Mouse (Mus musculus): ENCODE measurements at regions not wholly inside any gene's neighbourhood (a gene's known extent, or its start where the extent isn't known, plus 50 kb on each side); places are given as distances from the start of the nearest gene placed in this dataset.

DNA sequence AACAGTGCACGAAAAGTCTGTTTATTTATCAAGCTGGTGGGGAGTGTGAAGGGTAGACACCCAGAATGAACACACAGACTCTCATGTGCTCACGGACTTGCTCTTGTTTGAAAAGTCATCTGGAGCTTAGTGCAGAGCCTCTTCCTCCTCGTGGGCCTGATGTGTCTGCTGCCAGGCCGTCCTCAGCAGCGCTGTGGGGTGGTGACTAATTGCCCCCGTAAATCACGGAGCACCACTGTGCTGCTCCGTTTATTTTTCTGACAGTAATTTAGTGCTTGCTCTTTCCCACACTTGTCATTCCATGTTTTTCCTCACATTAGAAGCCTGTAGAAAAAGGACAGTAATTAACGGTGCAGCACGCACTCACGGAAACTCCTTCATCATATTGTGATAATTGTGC lies 51.2 kb upstream of the Gm17304 start:
- Histone ChIP-seq H3K27me3 (replicated peaks) (peaks cover 54% of the 10 kb centered on the region), H3K4me2 (no peak overlapping the region), H3K4me3 (replicated peaks) (no peak overlapping the region), H3K4me1 (peaks cover 5% of the 10 kb centered on the region), H3K9me3 (no peaks in the 10 kb centered on the region), H3K9ac (no peak overlapping the region), H3K27ac (no peak overlapping the region), H3K36me3 (no peaks in the 10 kb centered on the region)
- ATAC-seq (ENCODE audit: insufficient read depth, low FRiP score, low read depth), result no peak
- WGBS, result 20% methylated on average over 11 of the region's 11 CpGs

DNA sequence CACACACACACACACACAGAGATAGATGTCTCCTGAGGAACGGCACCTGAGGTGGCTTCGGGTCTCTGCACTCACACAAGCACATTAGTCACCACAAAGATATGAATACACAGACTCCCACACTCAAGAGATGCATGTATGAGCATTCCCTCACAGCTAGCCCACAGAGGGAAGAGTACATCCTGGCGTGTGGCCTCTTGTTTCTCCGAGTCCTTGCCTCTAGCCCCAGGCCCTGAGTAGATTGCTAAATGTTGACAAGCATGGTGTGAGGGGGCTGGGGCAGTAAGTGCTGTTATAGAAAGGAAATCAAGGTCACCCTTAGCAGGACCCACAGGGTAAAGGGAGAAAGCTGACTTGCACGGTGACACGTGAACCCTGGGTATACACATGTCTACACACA lies 69.6 kb upstream of the Gm17304 start:
- Histone ChIP-seq H3K27ac (no peak overlapping the region), H3K4me1 (no peaks in the 10 kb centered on the region), H3K4me3 (replicated peaks) (no peak overlapping the region), H3K4me2 (no peak overlapping the region), H3K9ac (no peak overlapping the region), H3K9me3 (no peaks in the 10 kb centered on the region), H3K36me3 (no peaks in the 10 kb centered on the region), H3K27me3 (replicated peaks) (no peaks in the 10 kb centered on the region)
- ATAC-seq (ENCODE audit: insufficient read depth, low FRiP score, low read depth), result no peak
- WGBS, result 71% methylated on average over 6 of the region's 6 CpGs

DNA sequence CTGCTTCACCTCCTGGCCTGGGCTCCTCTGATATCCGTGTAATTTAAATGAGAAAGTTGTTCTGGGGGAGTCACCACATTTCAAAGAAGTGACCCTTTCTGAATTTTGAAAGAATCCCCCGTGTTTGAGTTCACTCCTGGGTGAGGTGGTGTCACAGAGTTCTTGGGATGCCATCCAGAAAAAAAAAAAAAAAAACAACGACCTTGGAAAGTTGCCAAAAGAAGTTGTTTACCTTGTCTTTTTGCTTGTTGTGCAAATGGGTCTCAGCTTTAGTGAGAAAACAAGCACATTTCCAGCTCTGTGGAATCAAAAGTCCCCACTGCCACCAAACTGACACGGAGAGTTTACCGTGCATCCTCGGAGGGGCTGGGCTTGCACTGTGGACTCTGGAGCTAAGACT lies 71.7 kb upstream of the Gm17304 start:
- 25% methylated on average over 6 of the region's 6 CpGs for WGBS
- Histone ChIP-seq H3K4me1 (no peaks in the 10 kb centered on the region), H3K4me2 (no peak overlapping the region), H3K36me3 (no peaks in the 10 kb centered on the region), H3K27me3 (replicated peaks) (no peaks in the 10 kb centered on the region), H3K9ac (no peak overlapping the region), H3K27ac (no peak overlapping the region), H3K4me3 (replicated peaks) (no peak overlapping the region), H3K9me3 (no peaks in the 10 kb centered on the region)
- ATAC-seq (ENCODE audit: insufficient read depth, low FRiP score, low read depth), result no peak

DNA sequence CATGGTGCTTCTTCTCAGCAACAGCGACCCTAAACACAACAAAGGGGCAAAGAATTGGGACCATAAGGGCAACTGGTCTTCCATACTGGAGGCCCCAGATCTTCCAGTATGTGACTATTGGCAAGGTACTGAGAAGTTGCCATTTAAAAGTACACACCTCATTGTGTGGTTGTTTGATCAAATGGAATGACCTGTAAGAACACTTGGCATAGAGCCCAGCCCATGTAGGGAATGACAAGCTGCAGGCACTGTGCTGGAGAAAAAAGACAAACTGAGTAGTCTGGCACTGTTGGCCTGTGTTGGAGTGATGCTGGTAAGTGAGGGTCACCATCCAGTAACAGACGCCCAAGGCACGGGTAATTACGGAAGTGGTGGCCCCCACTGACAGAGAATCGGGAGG lies 72.8 kb upstream of the Gm17304 start:
- Histone ChIP-seq H3K4me1 (no peaks in the 10 kb centered on the region), H3K9me3 (no peaks in the 10 kb centered on the region), H3K9ac (no peak overlapping the region), H3K4me2 (no peak overlapping the region), H3K27ac (no peak overlapping the region), H3K4me3 (replicated peaks) (no peak overlapping the region), H3K27me3 (replicated peaks) (no peaks in the 10 kb centered on the region), H3K36me3 (no peaks in the 10 kb centered on the region)
- no peak for ATAC-seq (ENCODE audit: insufficient read depth, low FRiP score, low read depth)
- 63% methylated on average over 5 of the region's 5 CpGs for WGBS

- no peak overlapping the region for H3K27ac ChIP-seq
- no peaks in the 10 kb centered on the region for H3K9me3 ChIP-seq
- no peaks in the 10 kb centered on the region for H3K36me3 ChIP-seq
- H3K4me1 ChIP-seq, result no peaks in the 10 kb centered on the region
- no peak for ATAC-seq (ENCODE audit: insufficient read depth, low FRiP score, low read depth)
- 86% methylated on average over 8 of the region's 8 CpGs for WGBS
- H3K27me3 ChIP-seq (replicated peaks), result no peaks in the 10 kb centered on the region
- no peak overlapping the region for H3K4me3 ChIP-seq (replicated peaks)
- no peak overlapping the region for H3K9ac ChIP-seq
- H3K4me2 ChIP-seq, result no peak overlapping the region
Observed at GRCm38 (mm10) chr5:106528811-106529210, 70.8 kb upstream of the Barhl2 start.

- Histone ChIP-seq H3K9me3 (no peaks in the 10 kb centered on the region), H3K27me3 (replicated peaks) (no peaks in the 10 kb centered on the region), H3K4me3 (replicated peaks) (no peak overlapping the region), H3K4me1 (no peaks in the 10 kb centered on the region), H3K27ac (no peak overlapping the region), H3K36me3 (no peaks in the 10 kb centered on the region), H3K4me2 (no peak overlapping the region), H3K9ac (no peak overlapping the region)
- no peak for ATAC-seq (ENCODE audit: insufficient read depth, low FRiP score, low read depth)
- WGBS, result 84% methylated on average over 14 of the region's 14 CpGs
Observed at GRCm38 (mm10) chr5:106527364-106527985, 69.5 kb upstream of the Barhl2 start.

- H3K27ac ChIP-seq, result no peak overlapping the region
- no peaks in the 10 kb centered on the region for H3K36me3 ChIP-seq
- H3K27me3 ChIP-seq (replicated peaks), result no peaks in the 10 kb centered on the region
- no peaks in the 10 kb centered on the region for H3K9me3 ChIP-seq
- no peak for ATAC-seq (ENCODE audit: insufficient read depth, low FRiP score, low read depth)
- no peak overlapping the region for H3K4me2 ChIP-seq
- WGBS, result 77% methylated on average over 7 of the region's 7 CpGs
- no peak overlapping the region for H3K9ac ChIP-seq
- H3K4me1 ChIP-seq, result no peaks in the 10 kb centered on the region
- H3K4me3 ChIP-seq (replicated peaks), result no peak overlapping the region
Observed at GRCm38 (mm10) chr5:106512423-106513089, 54.6 kb upstream of the Barhl2 start.

DNA sequence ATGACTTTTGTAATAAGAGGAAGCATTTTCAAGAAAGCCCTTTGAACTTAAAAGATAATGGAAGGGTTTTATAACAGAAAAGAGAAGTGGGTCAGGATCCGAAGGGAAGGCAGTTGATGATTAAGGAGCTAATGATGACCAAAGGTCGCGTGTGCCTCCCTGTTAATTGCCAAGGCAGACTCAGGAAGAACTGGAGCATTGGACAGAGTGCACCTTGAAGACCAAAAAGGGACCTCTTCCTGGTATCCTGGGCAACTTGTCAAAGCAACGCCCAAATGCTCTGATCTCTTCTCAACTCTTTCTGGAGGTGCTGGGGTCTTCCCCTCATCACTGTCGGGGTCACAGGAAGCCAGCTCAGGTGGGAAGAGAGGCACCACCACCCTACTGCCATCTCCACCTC lies 49.9 kb upstream of the Barhl2 start:
- WGBS, result 70% methylated on average over 5 of the region's 5 CpGs
- Histone ChIP-seq H3K9me3 (no peaks in the 10 kb centered on the region), H3K9ac (no peak overlapping the region), H3K4me2 (no peak overlapping the region), H3K36me3 (no peaks in the 10 kb centered on the region), H3K27me3 (replicated peaks) (no peaks in the 10 kb centered on the region), H3K27ac (no peak overlapping the region), H3K4me1 (no peaks in the 10 kb centered on the region), H3K4me3 (replicated peaks) (no peak overlapping the region)
- no peak for ATAC-seq (ENCODE audit: insufficient read depth, low FRiP score, low read depth)

All from stomach, embryonic 15.5 days (tissue).